Mouse (Mus musculus): ENCODE data around the gene Sh2d1a.

GRCm38 (mm10) chrX:42540030-42540755 is 37.9 kb downstream of the Sh2d1a start:
- TF ChIP-seq CHD2 (IDR thresholded peaks at IDR 0.05; ENCODE audit: low read depth, low read length) (no peak), HCFC1 (IDR thresholded peaks at IDR 0.05; ENCODE audit: borderline replicate concordance, insufficient read depth, low read length) (no peak), ZNF384 (IDR thresholded peaks at IDR 0.05; ENCODE audit: low read depth, low read length) (no peak)
